Mouse (Mus musculus) kidney, postnatal 0 days (tissue): Measurements from ENCODE around the gene Kcnd3. TPM values are rescaled to one million over a fixed set of nuclear protein-coding genes. Genes with fewer than 3 reads are reported as not detected.

Experiments
- ATAC-seq: fragments of 200-750 bp; cut with Nextera tagmentation; replicated peaks from 2 replicates; pipeline ENCODE4 v1.8.0; 2017; ENCODE audit warnings: low read depth, moderate number of reproducible peaks, moderate TSS enrichment, moderate library complexity; ENCODE audit not compliant: low FRiP score
- DNase-seq: peaks from one replicate; pipeline ENCODE4 v3.0.0-alpha.2; 2016; ENCODE audit warnings: low spot score
- H3K27ac ChIP-seq: fragments of 300-500 bp; sonication (generic); 2 replicates; pipeline ENCODE4 v1.5.1; 2014; ENCODE audit warnings: mild to moderate bottlenecking
- H3K27me3 ChIP-seq: fragments of 300-500 bp; sonication (generic); 2 replicates; pipeline ENCODE4 v1.6.1; 2014; ENCODE audit warnings: low read length, mixed read lengths; ENCODE audit not compliant: insufficient read depth
- H3K36me3 ChIP-seq: fragments of 300-500 bp; sonication (generic); 2 replicates; pipeline ENCODE4 v1.6.1; 2014; ENCODE audit warnings: low read length, mixed read lengths; ENCODE audit not compliant: insufficient read depth
- H3K4me1 ChIP-seq: fragments of 300-500 bp; sonication (generic); replicated peaks from 2 replicates; pipeline ENCODE4 v1.6.1; 2014; ENCODE audit warnings: antibody characterized with exemption, low read length, mixed read lengths; ENCODE audit not compliant: insufficient read depth
- H3K4me2 ChIP-seq: fragments of 300-500 bp; sonication (generic); 2 replicates; pipeline ENCODE4 v1.6.1; 2014; ENCODE audit warnings: mild to moderate bottlenecking, low read length, moderate library complexity, mixed read lengths
- H3K4me3 ChIP-seq: fragments of 300-500 bp; sonication (generic); replicated peaks from 2 replicates; pipeline ENCODE4 v1.5.1; 2014; ENCODE audit warnings: low read depth, low read length
- H3K9ac ChIP-seq: fragments of 300-500 bp; sonication (generic); 2 replicates; pipeline ENCODE4 v1.6.1; 2014; ENCODE audit warnings: low read depth, low read length
- H3K9me3 ChIP-seq: fragments of 300-500 bp; sonication (generic); replicated peaks from 2 replicates; pipeline ENCODE4 v1.6.1; 2016; ENCODE audit warnings: low read length, inconsistent platforms, mixed read lengths
- CTCF ChIP-seq: IDR thresholded peaks from 2 replicates; pipeline ENCODE4 v1.5.1; 2016; ENCODE audit warnings: antibody characterized with exemption, low read depth, mild to moderate bottlenecking, moderate library complexity
- WGBS: fragments of 180-500 bp; shearing (Covaris S2); extraction: QIAGEN DNeasy Blood & Tissue Kit; methylation state at CpG from one replicate; pipeline ENCODE4 v1.1.7; 2014; 5-methylcytosine and 5-hydroxymethylcytosine counted together
- polyA plus RNA-seq: library from polyadenylated mRNA; unstranded; fragments of >200 nt; fragmentation: Nextera tagmentation; extraction: Ambion mirVana; gene quantifications from 2 replicates; pipeline ENCODE4 v1.2.1, GENCODE M21; 2015

Kcnd3 gene
- polyA plus RNA-seq, 1 experiment from 2014 or later, result 2.9 TPM

DNA sequence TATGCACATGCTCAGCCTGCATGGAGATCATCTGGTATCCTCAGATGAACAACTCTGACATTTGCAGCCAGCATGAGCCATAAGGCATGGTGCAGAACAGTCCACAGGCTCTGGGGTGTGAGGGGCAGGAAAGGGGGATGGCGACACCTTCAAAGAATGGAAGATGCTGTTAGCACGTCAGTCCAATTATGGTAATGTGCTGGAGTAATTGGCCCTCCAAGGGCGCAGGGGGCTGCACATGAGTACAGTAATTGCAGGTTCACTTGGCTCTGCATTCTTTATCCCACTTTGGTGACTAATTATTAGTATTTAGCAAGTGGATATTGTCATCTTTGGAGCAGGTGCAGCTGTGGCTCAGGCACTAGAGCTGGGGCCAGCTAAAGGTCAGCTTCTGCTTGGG lies 43.9 kb upstream of the Kcnd3 start:
- DNase-seq (no peak), ATAC-seq (no peak)
- no peak for TF ChIP-seq CTCF
- Histone ChIP-seq H3K36me3 (no peaks in the 10 kb centered on the region), H3K4me1 (no peaks in the 10 kb centered on the region), H3K4me2 (no peak overlapping the region), H3K9me3 (no peaks in the 10 kb centered on the region), H3K27me3 (no peaks in the 10 kb centered on the region), H3K4me3 (no peak overlapping the region), H3K27ac (no peak overlapping the region), H3K9ac (no peak overlapping the region)
- WGBS, result 62% methylated on average over 3 of the region's 3 CpGs

DNA sequence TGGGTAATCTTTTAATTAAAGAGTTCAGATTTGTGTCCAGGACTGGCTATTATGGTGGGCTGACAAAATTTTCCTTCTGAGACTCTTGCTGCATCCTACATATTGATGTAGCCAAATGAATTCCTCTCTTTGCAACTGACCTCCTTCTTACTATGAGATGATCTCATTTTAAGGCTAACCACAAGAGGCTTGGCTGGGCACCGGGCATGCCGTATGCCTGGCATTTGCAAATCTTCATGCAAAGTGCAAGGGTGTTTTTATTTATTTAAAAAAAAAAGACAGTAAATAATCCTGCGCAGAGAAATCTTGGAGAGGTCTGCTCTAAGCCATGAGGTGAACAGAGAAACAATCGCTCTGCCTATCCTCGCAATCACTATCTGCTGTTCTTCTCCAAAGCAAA lies 41.3 kb upstream of the Kcnd3 start:
- DNase-seq (no peak), ATAC-seq (no peak)
- Histone ChIP-seq H3K4me3 (no peak overlapping the region), H3K4me2 (no peak overlapping the region), H3K36me3 (no peaks in the 10 kb centered on the region), H3K9ac (no peak overlapping the region), H3K27ac (no peak overlapping the region), H3K27me3 (no peaks in the 10 kb centered on the region), H3K4me1 (no peaks in the 10 kb centered on the region), H3K9me3 (no peaks in the 10 kb centered on the region)
- no peak for TF ChIP-seq CTCF
- WGBS, result 92% methylated on average over 5 of the region's 5 CpGs

DNA sequence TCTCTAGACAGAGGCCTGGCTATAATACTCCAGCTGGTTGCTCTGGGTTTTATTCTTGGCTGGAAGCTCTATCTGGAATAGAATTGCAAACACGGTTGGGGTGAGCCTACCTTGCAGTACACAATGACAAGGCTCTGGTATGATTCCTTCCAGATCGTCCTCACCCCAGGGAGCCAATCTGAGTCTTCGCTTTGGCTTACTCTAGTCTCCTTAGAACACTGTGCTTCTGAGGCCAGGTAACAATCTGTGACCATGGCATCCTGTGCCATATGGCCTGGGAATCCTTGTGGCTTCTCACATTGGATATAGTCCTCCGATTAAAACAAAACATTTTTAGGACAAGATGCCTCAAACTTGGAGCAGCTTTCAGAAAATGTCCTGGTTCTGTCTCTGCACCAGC lies 40.4 kb upstream of the Kcnd3 start:
- DNase-seq, result no peak
- no peaks in the 10 kb centered on the region for H3K9me3 ChIP-seq
- H3K4me1 ChIP-seq, result no peaks in the 10 kb centered on the region
- H3K36me3 ChIP-seq, result no peaks in the 10 kb centered on the region
- TF ChIP-seq CTCF, result no peak
- no peak overlapping the region for H3K4me2 ChIP-seq
- no peak overlapping the region for H3K27ac ChIP-seq
- 83% methylated on average over 4 of the region's 4 CpGs for WGBS
- no peak overlapping the region for H3K4me3 ChIP-seq
- no peak for ATAC-seq
- no peaks in the 10 kb centered on the region for H3K27me3 ChIP-seq
- H3K9ac ChIP-seq, result no peak overlapping the region

DNA sequence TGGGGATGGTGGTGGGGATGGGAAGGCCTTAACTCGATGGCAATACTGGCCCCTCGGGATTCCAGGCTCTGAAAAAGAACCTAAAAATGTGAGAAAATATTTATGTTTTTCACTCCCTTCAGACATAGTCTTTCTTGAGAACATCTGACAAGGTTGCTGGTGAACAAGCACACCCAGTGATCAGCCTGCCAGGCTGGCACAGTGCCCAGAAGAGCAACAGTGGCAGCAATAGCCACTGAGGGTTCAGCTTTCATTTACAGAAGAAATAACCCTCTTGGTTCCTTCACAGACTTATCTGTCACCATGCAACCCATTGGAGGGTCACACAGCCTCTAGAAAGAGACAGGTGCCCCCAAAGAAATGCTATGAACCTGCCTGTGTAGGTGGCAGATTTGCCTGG lies 39.9 kb upstream of the Kcnd3 start:
- Histone ChIP-seq H3K9ac (no peak overlapping the region), H3K9me3 (no peaks in the 10 kb centered on the region), H3K27me3 (no peaks in the 10 kb centered on the region), H3K27ac (no peak overlapping the region), H3K4me2 (no peak overlapping the region), H3K4me3 (no peak overlapping the region), H3K36me3 (no peaks in the 10 kb centered on the region), H3K4me1 (no peaks in the 10 kb centered on the region)
- 70% methylated on average over 2 of the region's 2 CpGs for WGBS
- ATAC-seq (no peak), DNase-seq (no peak)
- TF ChIP-seq CTCF, result no peak

DNA sequence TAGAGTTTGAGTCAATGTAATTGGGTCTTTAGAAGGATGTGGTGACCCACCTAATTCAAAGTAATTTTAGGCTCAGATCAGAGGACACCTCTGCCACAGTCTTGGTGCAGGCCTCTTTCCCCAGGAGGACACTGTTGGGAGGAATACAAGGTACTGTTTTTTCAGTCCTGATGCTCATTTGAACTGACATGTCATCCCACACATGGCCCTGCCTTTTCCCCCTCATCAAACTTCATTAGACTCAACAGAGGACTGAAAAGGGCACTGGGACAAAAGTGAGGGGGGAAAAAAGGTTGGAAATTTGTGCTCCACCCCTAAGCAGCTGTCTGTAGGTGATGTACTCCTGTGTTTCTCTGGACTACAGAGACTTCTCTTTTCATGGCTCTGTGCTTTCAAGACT lies 39.4 kb upstream of the Kcnd3 start:
- Histone ChIP-seq H3K9ac (no peak overlapping the region), H3K27me3 (no peaks in the 10 kb centered on the region), H3K9me3 (no peaks in the 10 kb centered on the region), H3K4me3 (no peak overlapping the region), H3K27ac (no peak overlapping the region), H3K4me1 (no peaks in the 10 kb centered on the region), H3K36me3 (no peaks in the 10 kb centered on the region), H3K4me2 (no peak overlapping the region)
- no peak for TF ChIP-seq CTCF
- DNase-seq, result no peak
- ATAC-seq, result no peak

DNA sequence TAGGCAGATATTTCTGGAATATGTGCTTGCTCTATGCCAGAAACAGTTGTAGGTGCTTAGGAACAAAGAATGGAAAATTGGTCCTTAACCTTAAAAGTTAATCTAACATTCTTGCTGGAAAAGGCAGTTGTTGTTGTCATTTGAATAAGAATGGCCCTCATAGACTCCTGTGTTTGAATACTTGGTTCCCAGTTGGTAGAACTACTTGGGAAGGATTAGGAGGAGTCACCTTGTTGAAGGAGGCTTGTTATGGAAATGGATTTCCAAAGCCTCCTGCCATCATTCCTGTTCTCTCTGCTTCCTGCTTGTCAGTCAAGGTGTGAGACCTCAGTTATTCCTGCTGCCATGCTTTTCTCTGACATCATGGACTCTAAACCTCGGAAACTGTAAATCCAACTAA lies 33.7 kb upstream of the Kcnd3 start:
- Histone ChIP-seq H3K4me3 (no peak overlapping the region), H3K9ac (no peak overlapping the region), H3K4me2 (no peak overlapping the region), H3K4me1 (no peaks in the 10 kb centered on the region), H3K27ac (no peak overlapping the region), H3K9me3 (no peaks in the 10 kb centered on the region), H3K27me3 (no peaks in the 10 kb centered on the region), H3K36me3 (no peaks in the 10 kb centered on the region)
- no peak for TF ChIP-seq CTCF
- WGBS, result 95% methylated on average over 1 of the region's 1 CpGs
- DNase-seq, result no peak
- ATAC-seq, result no peak

DNA sequence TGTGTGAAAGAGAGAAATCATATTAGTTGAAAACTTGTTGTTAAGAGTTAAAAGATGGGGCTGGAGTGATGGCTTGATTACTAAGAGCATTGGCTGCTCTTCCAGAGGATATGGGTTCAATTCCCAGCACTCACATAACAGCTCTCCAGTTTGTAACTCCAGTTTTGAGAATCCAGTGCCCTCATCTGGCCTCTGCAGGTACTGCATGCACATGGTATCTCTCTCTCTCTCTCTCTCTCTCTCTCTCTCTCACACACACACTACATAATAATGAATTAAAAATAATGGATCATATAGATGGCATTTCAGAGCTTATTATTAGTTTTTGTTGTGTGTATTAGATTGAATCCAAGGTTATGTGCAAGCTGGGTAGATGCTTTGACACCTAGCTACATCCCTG lies 29.7 kb upstream of the Kcnd3 start:
- no peak overlapping the region for H3K4me3 ChIP-seq

More for the DNA sequence above, 29.7 kb upstream of the Kcnd3 start:
- ATAC-seq (no peak), DNase-seq (no peak)
- H3K27me3 ChIP-seq, result no peaks in the 10 kb centered on the region
- H3K9me3 ChIP-seq, result no peaks in the 10 kb centered on the region
- no peaks in the 10 kb centered on the region for H3K4me1 ChIP-seq
- TF ChIP-seq CTCF, result peak; percentile 33; the same call in 1 of the 2 replicates
- H3K27ac ChIP-seq, result no peak overlapping the region
- H3K9ac ChIP-seq, result no peak overlapping the region
- no peak overlapping the region for H3K4me2 ChIP-seq
- H3K36me3 ChIP-seq, result no peaks in the 10 kb centered on the region
